Mouse (Mus musculus): Measurements from ENCODE around the gene Wdr83.

DNA sequence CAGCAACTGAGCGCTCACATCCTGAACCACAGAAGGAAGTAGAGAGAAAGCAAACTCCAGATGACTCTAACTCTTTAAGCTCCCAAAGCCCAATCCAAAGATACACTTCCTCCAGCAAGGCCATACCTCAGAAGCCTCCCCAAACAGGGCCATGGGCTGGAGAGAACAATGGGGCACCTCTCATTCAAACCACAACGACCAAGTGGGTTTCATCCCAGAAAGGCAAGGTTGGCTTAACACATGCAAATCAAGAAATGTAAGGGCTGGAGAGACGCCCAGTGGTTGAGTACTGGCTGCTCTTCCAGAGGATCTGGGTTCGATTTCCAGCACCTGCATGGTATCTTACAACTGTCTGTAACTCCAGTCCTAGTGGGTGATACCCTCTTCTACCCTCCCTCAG is 34.4 kb upstream of the Wdr83 start:
- TF ChIP-seq GATA1 (IDR thresholded peaks at IDR 0.05; ENCODE audit: borderline replicate concordance, low read length) = no peak
- no peak for TF ChIP-seq FLI1 (IDR thresholded peaks at IDR 0.05; ENCODE audit: low read length)

Measured in megakaryocyte, embryonic 14.5 days (primary cell).